Mouse (Mus musculus) heart, postnatal 25 days (tissue): Measurements from ENCODE around the gene Kit. TPM values are rescaled to one million over a fixed set of nuclear protein-coding genes. Genes with fewer than 3 reads are reported as not detected.

Experiments
- DNase-seq: peaks from one replicate; pipeline ENCODE4 v3.0.0; 2022; ENCODE audit warnings: low spot score
- intact Hi-C: fragments of 180-260 bp; cut with DNase I; formaldehyde crosslinking; loops from one replicate; pipeline ENCODE4 v1.15.1; 2025
- total RNA-seq, 2 experiments: library from RNA; stranded (reverse); gene quantifications; 2 replicates each; pipeline ENCODE4 v1.2.3; 2021

The Kit gene
- total RNA-seq, 2 experiments from 2014 or later = 3.6 to 3.9 TPM

GRCm38 (mm10) chr5:75587781-75588180 is 13.1 kb downstream of the Kit start:
- intact Hi-C loops = no loop called here
- no peak for DNase-seq

GRCm38 (mm10) chr5:75589552-75590346 is 15.0 kb downstream of the Kit start:
- intact Hi-C loops = no loop called here
- DNase-seq = no peak

- intact Hi-C loops = no loop called here
- no peak for DNase-seq
These were observed 16.2 kb downstream of the Kit start for GRCm38 (mm10) chr5:75590961-75591360.

GRCm38 (mm10) chr5:75591567-75591966 is 16.9 kb downstream of the Kit start:
- intact Hi-C loops = no loop called here
- no peak for DNase-seq

- intact Hi-C loops = no loop called here
These were observed 20.6 kb downstream of the Kit start for GRCm38 (mm10) chr5:75595319-75595718.

GRCm38 (mm10) chr5:75596211-75596610 is 21.5 kb downstream of the Kit start:
- intact Hi-C loops = no loop called here
- no peak for DNase-seq

More at GRCm38 (mm10) chr5:75595319-75595718, 20.6 kb downstream of the Kit start:
- no peak for DNase-seq

GRCm38 (mm10) chr5:75597316-75597715 is 22.6 kb downstream of the Kit start:
- DNase-seq = no peak
- intact Hi-C loops = no loop called here

- intact Hi-C loops = no loop called here
- DNase-seq = no peak
These were observed 23.8 kb downstream of the Kit start for GRCm38 (mm10) chr5:75598491-75598890.

GRCm38 (mm10) chr5:75599991-75600390 is 25.3 kb downstream of the Kit start:
- DNase-seq = no peak
- intact Hi-C loops = no loop called here

- intact Hi-C loops = no loop called here
- no peak for DNase-seq
These were observed 29.5 kb downstream of the Kit start for GRCm38 (mm10) chr5:75604238-75604637.

GRCm38 (mm10) chr5:75606898-75607297 is 32.2 kb downstream of the Kit start:
- peak; percentile 9 for DNase-seq
- intact Hi-C loops = no loop called here

GRCm38 (mm10) chr5:75607971-75608370 is 33.3 kb downstream of the Kit start:
- no peak for DNase-seq
- intact Hi-C loops = no loop called here

- intact Hi-C loops = no loop called here
- no peak for DNase-seq
These were observed 37.7 kb downstream of the Kit start for GRCm38 (mm10) chr5:75612380-75612779.

GRCm38 (mm10) chr5:75612926-75613325 is 38.2 kb downstream of the Kit start:
- intact Hi-C loops = no loop called here
- DNase-seq = no peak

- intact Hi-C loops = no loop called here
These were observed 40.4 kb downstream of the Kit start for GRCm38 (mm10) chr5:75615000-75615571.

GRCm38 (mm10) chr5:75615624-75616023 is 40.9 kb downstream of the Kit start:
- intact Hi-C loops = no loop called here
- DNase-seq = no peak

More at GRCm38 (mm10) chr5:75615000-75615571, 40.4 kb downstream of the Kit start:
- no peak for DNase-seq

GRCm38 (mm10) chr5:75622401-75622800 is 47.7 kb downstream of the Kit start:
- intact Hi-C loops = loop anchor here (10.0 kb wide), 1 partner anchor 248 kb away; no protein-coding TSS in a partner anchor

GRCm38 (mm10) chr5:75623007-75623406 is 48.3 kb downstream of the Kit start:
- no peak for DNase-seq
- intact Hi-C loops = loop anchor here (10.0 kb wide), 1 partner anchor 248 kb away; no protein-coding TSS in a partner anchor

More at GRCm38 (mm10) chr5:75622401-75622800, 47.7 kb downstream of the Kit start:
- DNase-seq = no peak

GRCm38 (mm10) chr5:75623520-75623919 is 48.8 kb downstream of the Kit start:
- intact Hi-C loops = loop anchor here (10.0 kb wide), 1 partner anchor 249 kb away; no protein-coding TSS in a partner anchor

GRCm38 (mm10) chr5:75623993-75624706 is 49.4 kb downstream of the Kit start:
- intact Hi-C loops = loop anchor here (10.0 kb wide), 1 partner anchor 249 kb away; no protein-coding TSS in a partner anchor
- no peak for DNase-seq

More at GRCm38 (mm10) chr5:75623520-75623919, 48.8 kb downstream of the Kit start:
- no peak for DNase-seq
